In the genomic region with DNA sequence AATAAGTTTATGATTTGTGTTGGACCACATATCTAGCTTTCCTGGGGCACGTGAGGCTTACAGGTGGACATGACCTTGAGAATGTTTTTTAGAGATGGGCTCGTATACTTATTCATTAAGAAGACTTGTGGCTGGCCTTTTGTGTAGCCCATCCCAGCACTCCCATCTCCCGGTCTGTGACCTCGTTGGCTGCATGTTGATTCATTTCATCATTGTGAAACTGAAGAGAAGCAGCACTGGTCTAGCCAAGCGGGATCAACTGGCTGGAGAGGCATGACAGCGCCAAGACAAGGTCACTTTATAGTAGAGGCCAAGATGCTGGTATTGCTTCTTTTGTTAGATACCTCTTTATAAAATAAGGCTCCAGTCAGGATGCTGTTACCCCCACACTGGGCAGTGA, we compare ENCODE assay signal across 24 mouse cellular contexts.
"Had no signal": no experiment of that assay in that cellular context is flagged by ENCODE, and none has a peak within 500 bp of the region (broad histone marks: within the 10 kb centered on the region; RNA-seq: fewer than 3 reads in every experiment).

No protein-coding gene starts in this region.

- DNase-seq: gastrocnemius, postnatal 14 days; gastrocnemius, postnatal 36 days; heart, adult 18-20 months; heart, postnatal 14 days; heart, postnatal 36 days; kidney, adult 11 months; kidney, adult 2 months; kidney, adult 9 months; kidney, postnatal 25 days; kidney, postnatal 4 days; liver; liver, embryonic 13.5 days had no signal

- H3K4me3 ChIP-seq: heart, embryonic 13.5 days; heart, embryonic 15.5 days; hindbrain, embryonic 13.5 days; hindbrain, embryonic 15.5 days; kidney, embryonic 15.5 days; layer of hippocampus, adult 2 months; left cerebral cortex, adult 2 months; limb, embryonic 10.5 days; limb, embryonic 12.5 days; liver, embryonic 13.5 days; liver, embryonic 15.5 days had no signal

- H3K9ac ChIP-seq: heart, embryonic 13.5 days; heart, embryonic 15.5 days; hindbrain, embryonic 13.5 days; hindbrain, embryonic 15.5 days; kidney, embryonic 15.5 days; limb, embryonic 12.5 days; liver, embryonic 13.5 days; liver, embryonic 15.5 days had no signal

- H3K27me3 ChIP-seq: heart, embryonic 13.5 days; heart, embryonic 15.5 days; hindbrain, embryonic 13.5 days; hindbrain, embryonic 15.5 days; kidney, embryonic 15.5 days; liver, embryonic 13.5 days; liver, embryonic 15.5 days had no signal

- H3K4me1 ChIP-seq: heart, embryonic 15.5 days; liver, embryonic 13.5 days; liver, embryonic 15.5 days had no signal

- H3K36me3 ChIP-seq: heart, embryonic 13.5 days; heart, embryonic 15.5 days; hindbrain, embryonic 13.5 days; hindbrain, embryonic 15.5 days; kidney, embryonic 15.5 days; limb, embryonic 10.5 days; limb, embryonic 12.5 days; liver, embryonic 13.5 days; liver, embryonic 15.5 days had no signal

- H3K27ac ChIP-seq: heart, embryonic 13.5 days; heart, embryonic 15.5 days; hindbrain, embryonic 13.5 days; hindbrain, embryonic 15.5 days; hindbrain, postnatal 0 days; kidney, embryonic 15.5 days; kidney, postnatal 0 days; layer of hippocampus, adult 2 months; left cerebral cortex, adult 2 months; limb, embryonic 10.5 days; limb, embryonic 12.5 days; liver, embryonic 13.5 days; liver, embryonic 15.5 days had no signal
